Mouse (Mus musculus) macrophage (primary cell): ENCODE results near the gene Gbp8. TPM values are rescaled to one million over a fixed set of nuclear protein-coding genes. Genes with fewer than 3 reads are reported as not detected.
"Not testable (repeated sequence)": the region's sequence is repeated elsewhere in the genome, so short reads cannot be mapped to it uniquely, and the experiment has no call there.

ENCODE experiments used
- H3K27ac ChIP-seq: fragments of 350-480 bp; formaldehyde crosslinking; 2 replicates; pipeline ENCODE4 v1.9.0; 2021
- H3K36me3 ChIP-seq: fragments of 350-480 bp; formaldehyde crosslinking; 2 replicates; pipeline ENCODE4 v1.9.0; 2021; ENCODE audit errors: inconsistent target
- H3K4me3 ChIP-seq: fragments of 350-480 bp; formaldehyde crosslinking; 2 replicates; pipeline ENCODE4 v1.9.0; 2021; ENCODE audit errors: inconsistent target
- H3K79me2 ChIP-seq: fragments of 350-480 bp; formaldehyde crosslinking; 2 replicates; pipeline ENCODE4 v1.9.0; 2021; ENCODE audit errors: inconsistent target
- WGBS: methylation state at CpG from one replicate; pipeline ENCODE4 v1.1.7; 2026; ENCODE audit warnings: inconsistent platforms; ENCODE audit not compliant: missing documents; 5-methylcytosine and 5-hydroxymethylcytosine counted together
- polyA plus RNA-seq: library from polyadenylated mRNA; stranded (reverse); fragments of 250-400 nt; gene quantifications from 3 replicates; pipeline ENCODE4 v1.2.4, GENCODE M21; 2018; ENCODE audit warnings: inconsistent platforms

Gbp8 gene
- polyA plus RNA-seq, 1 experiment from 2014 or later = 19.7 TPM

DNA sequence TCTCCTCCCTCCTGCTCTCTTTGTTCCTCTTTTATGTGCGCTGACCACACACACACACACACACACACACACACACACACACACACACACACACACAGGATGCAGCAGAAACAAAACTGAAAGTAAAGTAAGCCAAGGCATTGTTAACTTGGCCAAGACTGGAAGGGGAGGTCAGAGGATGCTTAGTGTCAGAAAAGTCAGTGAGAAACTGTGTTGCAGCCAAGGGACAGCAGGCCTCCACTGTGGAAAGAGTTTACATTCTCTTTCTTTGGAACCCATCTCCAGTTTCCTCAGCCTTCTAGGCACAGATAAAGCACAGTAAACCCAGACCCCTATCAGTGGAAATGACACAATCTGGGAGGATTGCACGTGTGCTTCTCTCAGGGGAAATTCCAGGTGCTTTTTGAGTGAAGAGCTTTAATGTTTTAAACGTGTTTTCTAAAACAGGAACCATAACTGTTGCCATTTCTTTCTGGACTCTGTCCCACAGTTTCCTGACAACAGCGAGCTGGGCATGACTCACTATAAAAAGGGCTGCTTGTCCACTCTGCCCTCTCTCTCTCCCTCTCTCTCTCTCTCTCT is 29.0 kb downstream of the Gbp8 start:
- H3K27ac ChIP-seq = peak overlapping the region; percentile 85
- H3K4me3 ChIP-seq = peak overlapping the region; percentile 34; the same call in 1 of the 2 replicates
- peaks cover 31% of the 10 kb centered on the region for H3K79me2 ChIP-seq
- H3K36me3 ChIP-seq = not testable (repeated sequence)
- WGBS = 6% methylated on average over 3 of the region's 4 CpGs

DNA sequence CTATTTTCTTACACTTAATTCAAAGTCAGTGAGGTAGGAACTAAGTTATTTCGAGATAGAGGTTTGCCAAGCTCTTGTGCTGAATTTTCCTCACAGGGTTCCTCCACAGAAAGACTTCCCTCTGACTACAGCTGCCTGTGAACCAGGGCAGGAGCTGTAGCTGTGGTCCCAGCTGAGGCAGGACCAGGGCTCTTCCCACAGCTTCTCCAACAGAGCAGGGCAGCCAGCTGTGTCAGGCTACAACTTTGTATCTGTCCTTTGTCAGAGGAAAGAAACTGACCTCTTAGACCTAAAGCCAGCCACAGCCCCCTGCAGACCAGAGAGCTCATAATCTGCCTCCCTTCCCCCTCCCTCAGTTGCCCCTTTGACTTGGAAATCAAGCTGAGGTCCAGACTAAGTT is 29.6 kb downstream of the Gbp8 start:
- peaks cover 37% of the 10 kb centered on the region for H3K79me2 ChIP-seq
- not testable (repeated sequence) for H3K36me3 ChIP-seq
- H3K4me3 ChIP-seq = peak overlapping the region; percentile 34
- H3K27ac ChIP-seq = peak overlapping the region; percentile 85
- 14% methylated on average over 1 of the region's 1 CpGs for WGBS

DNA sequence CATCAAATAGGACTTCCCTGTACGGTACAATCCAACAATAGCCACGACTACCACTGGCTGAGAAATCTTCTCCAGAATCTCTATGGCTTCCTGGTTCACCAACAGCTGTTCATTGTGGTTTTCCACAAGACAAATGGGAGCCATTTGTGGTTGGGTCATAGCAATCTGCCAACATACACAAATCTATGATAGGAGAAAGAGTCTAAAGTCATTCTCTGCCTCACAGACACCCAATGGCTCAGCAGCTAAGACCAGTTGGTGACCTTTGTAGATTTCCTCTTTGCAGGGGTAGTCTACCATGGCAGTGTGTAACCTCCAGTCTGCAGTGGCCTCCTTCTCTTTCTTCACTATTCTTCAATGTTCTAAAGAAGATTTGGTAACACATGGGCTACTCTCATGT is 33.7 kb downstream of the Gbp8 start:
- 14% methylated on average over 2 of the region's 2 CpGs for WGBS
- Histone ChIP-seq H3K36me3 (peaks cover 39% of the 10 kb centered on the region), H3K79me2 (peaks cover 38% of the 10 kb centered on the region)
- not testable (repeated sequence) for H3K27ac ChIP-seq, H3K4me3 ChIP-seq

DNA sequence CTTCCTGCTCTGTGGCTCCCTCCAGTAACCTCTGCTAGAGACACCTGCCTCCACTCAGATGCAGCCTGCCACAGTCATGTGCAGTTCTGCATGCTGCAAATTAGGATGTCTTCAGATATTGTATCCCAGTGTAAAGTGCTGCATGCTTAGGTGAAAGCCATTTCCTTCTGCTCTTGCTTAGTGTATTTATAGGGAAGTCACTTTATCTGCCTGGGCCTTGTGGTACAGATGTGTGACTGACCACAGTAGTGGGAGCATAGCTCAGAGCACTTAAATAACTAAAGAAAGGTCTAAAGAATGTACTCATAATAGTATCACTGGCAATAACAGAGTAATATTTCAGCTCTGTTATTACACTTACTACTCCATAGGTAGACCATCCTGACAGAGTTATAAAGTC is 57.4 kb downstream of the Gbp8 start:
- H3K79me2 ChIP-seq = no peaks in the 10 kb centered on the region
- H3K27ac ChIP-seq = no peak overlapping the region
- H3K36me3 ChIP-seq = peaks cover 68% of the 10 kb centered on the region
- no peak overlapping the region for H3K4me3 ChIP-seq

DNA sequence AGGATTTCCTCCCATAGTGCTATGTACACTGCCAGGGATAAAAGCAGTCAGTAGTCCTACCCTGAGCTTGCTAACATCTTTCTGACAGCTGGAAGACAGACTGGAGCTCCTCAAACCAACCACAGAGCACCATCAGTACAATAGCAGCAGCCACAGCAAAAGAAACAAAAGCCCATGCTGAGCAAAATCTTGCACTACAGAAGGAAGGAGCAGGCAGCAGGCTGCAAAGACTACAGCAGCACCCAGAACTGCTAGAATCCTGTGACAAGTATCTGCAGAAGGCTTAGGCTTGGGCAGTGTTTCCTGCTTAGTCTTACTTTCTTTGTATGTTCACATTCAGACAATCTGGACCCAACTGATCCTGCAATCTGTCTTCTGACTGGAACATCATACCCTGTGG is 71.0 kb downstream of the Gbp8 start:
- H3K79me2 ChIP-seq, H3K4me3 ChIP-seq, H3K27ac ChIP-seq, H3K36me3 ChIP-seq: not testable (repeated sequence)

DNA sequence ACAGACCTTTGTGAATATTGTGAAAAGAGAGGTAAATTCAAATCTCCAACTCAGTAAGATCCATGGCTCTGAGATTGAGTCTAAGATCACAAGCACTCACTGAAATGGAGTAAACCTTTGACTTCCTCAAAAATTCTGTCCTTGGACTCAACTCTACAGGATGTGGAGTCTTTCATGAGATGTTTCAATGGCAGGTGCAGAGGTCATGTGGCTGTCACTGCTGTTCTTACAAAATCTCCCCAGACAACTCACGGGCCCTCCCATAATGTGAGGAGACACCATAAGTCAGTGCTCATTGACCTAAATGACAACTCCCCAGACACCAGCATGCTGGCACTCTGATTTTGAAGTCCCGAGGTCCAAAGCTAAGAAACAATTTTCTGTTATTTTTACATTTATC is 74.9 kb downstream of the Gbp8 start:
- not testable (repeated sequence) for H3K4me3 ChIP-seq, H3K36me3 ChIP-seq, H3K79me2 ChIP-seq, H3K27ac ChIP-seq
- 68% methylated on average over 2 of the region's 2 CpGs for WGBS

DNA sequence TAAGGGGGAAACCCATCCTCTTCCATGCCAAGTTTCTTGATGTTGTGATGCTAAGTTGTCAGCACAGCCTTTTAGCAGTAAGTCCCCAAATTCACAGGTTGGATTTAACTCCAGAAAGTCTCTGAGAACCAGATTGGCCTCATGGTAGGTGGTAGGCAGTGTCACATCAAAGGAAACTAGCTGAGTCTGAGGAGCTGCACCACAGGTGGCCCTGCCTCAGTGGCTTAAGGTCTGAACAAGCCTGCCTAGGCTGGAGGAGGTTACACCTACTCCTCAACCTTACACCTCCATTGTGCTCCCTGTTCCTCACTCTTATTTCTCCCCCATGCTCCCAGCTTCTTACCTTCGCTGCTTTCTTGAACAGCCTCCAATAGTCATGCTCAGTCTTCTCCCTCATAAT is 76.0 kb downstream of the Gbp8 start:
- no peak overlapping the region for H3K4me3 ChIP-seq
- 93% methylated on average over 1 of the region's 1 CpGs for WGBS
- no peak overlapping the region for H3K27ac ChIP-seq
- no peaks in the 10 kb centered on the region for H3K79me2 ChIP-seq
- H3K36me3 ChIP-seq = no peaks in the 10 kb centered on the region

DNA sequence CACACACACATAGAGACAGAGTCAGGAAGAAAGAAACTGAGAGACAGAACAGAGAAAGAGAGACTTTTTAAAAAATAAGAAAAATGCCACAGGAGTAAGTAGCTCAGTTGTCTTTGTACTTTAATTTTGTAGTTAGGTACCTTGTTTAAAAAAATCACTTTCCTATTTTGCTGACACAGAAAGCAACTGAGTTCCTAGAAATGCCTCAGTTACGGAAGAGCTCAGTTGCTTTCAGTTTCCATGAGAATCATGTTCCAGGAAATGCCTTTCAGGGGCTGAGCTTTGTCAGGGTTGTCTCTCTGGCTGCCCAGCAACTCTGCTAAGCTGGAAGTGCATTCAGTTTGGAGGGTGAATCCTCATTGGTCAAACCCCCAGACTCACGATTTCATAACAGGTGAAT is 76.9 kb downstream of the Gbp8 start:
- not testable (repeated sequence) for H3K36me3 ChIP-seq, H3K79me2 ChIP-seq, H3K27ac ChIP-seq, H3K4me3 ChIP-seq
- 33% methylated on average over 2 of the region's 2 CpGs for WGBS

DNA sequence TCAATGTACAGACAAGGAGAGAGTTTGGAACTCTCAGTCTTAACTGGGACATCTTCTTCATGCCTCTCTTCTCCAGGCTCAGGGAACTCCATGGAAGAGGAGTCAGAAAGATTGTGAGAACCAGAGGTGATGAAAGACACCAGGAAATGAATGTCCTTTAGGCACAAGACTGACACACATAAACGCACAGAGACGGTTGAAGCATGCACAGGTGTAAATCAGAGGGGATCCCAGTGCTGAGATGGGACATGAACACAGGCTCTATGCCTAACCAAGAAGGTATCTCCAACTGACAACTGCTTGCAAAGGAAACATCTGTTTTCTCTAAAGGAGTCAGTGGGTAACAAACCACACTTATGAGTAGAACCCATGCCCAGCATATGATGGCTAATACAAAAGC is 79.1 kb downstream of the Gbp8 start:
- WGBS = 85% methylated on average over 2 of the region's 2 CpGs
- H3K79me2 ChIP-seq = no peaks in the 10 kb centered on the region
- H3K4me3 ChIP-seq = no peak overlapping the region
- no peak overlapping the region for H3K27ac ChIP-seq
- no peaks in the 10 kb centered on the region for H3K36me3 ChIP-seq

DNA sequence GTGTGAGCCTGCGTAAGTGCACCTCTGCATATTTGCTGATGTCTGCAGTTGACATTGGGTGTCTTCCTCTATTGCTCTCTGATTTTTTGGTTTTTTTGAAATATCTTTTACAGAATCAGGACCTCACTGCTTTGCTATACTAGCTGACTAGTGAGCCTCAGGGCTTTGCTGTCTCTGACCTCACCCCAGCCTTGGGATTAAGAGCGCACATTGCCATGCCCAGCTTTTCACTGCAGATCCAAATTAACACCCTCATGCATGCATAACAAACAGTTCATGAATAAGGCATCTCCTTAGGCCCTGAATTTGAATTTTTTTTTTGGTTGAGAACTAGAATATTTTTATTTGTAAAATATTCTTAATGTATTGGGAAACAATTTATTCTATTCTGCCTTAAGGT is 84.1 kb downstream of the Gbp8 start:
- no peak overlapping the region for H3K4me3 ChIP-seq
- no peaks in the 10 kb centered on the region for H3K36me3 ChIP-seq
- peaks cover 19% of the 10 kb centered on the region; the same call in 1 of the 2 replicates for H3K79me2 ChIP-seq
- 100% methylated on average over 2 of the region's 2 CpGs for WGBS
- no peak overlapping the region for H3K27ac ChIP-seq

DNA sequence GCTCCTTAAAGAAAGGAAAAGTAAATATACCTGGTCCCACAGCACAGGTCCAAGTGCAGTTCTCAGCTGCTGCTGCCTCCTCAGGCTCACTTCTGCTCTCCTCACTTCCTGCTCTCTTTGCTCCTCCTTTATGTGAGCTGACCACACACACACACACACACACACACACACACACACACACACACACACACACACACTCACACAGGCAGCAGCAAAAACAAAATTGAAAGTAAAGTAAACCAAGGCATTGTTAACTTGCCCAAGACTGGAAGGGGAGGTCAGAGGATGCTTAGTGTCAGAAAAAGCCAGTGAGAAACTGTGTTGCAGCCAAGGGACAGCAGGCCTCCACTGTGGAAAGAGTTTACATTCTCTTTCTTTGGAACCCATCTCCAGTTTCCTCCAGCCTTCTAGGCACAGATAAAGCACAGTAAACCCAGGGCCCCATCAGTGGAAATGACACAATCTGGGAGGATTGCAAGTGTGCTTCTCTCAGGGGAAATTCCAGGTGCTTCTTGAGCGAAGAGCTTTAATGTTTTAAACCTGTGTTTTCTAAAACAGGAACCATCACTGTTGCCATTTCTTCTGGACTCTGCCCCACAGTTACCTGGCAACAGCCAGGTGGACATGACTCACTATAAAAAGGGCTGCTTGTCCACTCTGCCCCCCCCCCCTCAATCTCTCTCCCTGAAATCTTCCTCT is 85.7 kb downstream of the Gbp8 start:
- H3K27ac ChIP-seq, H3K4me3 ChIP-seq, H3K36me3 ChIP-seq: not testable (repeated sequence)
- peaks cover 19% of the 10 kb centered on the region; the same call in 1 of the 2 replicates for H3K79me2 ChIP-seq
- 80% methylated on average over 1 of the region's 1 CpGs for WGBS

DNA sequence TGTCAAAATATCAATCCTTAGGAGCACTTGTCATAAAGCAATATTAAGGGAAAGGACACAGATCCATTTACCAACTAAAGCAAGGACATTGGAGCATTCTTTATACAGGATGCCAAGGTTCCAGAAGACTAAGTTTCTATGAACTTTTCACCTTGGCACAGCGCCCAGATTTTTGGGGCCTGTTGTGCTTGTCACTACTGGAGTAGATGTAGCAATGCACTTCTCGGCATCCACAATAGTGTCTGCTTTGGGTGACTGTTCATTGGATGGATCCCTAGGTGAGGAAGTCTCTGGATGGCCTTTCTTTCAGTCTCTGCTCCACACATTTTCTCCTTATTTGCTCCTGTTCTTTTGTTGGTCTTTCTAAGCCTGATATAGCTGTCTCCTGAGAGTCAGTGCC is 107.0 kb downstream of the Gbp8 start:
- H3K79me2 ChIP-seq = no peaks in the 10 kb centered on the region
- WGBS = 89% methylated on average over 2 of the region's 2 CpGs
- H3K27ac ChIP-seq = no peak overlapping the region
- 0 out of 2 replicates have a peak, but pooled peaks cover 6% of the 10 kb centered on the region for H3K36me3 ChIP-seq
- H3K4me3 ChIP-seq = no peak overlapping the region

DNA sequence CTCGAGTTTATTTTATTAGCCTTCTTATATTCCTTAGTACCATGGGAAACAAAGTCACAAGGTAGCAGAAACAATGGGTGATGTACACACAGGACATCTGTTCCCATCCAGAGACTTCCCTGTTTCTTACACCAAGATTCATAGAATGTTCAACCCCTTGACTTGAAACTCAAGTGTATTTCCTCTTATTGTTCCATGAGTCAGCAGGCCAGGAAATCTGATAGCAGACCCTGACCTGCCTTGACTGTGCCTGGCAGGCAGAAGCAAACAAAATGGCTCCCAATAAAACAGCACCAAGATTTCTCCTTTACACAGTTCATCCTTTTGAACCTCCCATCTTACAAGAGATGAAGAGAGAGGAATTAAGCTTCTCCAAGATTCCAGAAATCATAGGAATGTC is 126.8 kb downstream of the Gbp8 start:
- Histone ChIP-seq H3K27ac (no peak overlapping the region), H3K4me3 (no peak overlapping the region), H3K36me3 (peaks cover 40% of the 10 kb centered on the region), H3K79me2 (no peaks in the 10 kb centered on the region)
- WGBS = 47% methylated on average over 1 of the region's 1 CpGs

DNA sequence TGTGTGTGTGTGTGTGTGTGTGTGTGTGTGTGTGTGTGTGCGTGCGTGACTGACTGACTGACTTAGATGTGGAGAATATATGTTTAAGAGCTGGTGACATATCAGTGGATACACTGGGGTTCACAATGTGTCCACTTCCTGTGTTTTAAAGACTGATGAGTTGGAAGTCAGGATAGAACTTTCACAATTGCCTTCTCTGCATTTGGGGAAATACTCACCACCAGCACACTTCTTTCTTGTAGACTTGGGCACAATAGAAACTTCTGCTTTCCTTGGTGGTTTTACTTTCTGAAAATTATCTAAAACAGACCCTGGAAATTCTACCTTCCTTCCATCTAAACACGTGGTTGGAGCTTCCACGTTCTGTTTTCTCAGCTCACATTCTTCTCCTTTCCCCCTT is 127.8 kb downstream of the Gbp8 start:
- 47% methylated on average over 4 of the region's 4 CpGs for WGBS
- no peak overlapping the region for H3K27ac ChIP-seq
- H3K4me3 ChIP-seq = no peak overlapping the region
- peaks cover 30% of the 10 kb centered on the region for H3K36me3 ChIP-seq
- no peaks in the 10 kb centered on the region for H3K79me2 ChIP-seq

DNA sequence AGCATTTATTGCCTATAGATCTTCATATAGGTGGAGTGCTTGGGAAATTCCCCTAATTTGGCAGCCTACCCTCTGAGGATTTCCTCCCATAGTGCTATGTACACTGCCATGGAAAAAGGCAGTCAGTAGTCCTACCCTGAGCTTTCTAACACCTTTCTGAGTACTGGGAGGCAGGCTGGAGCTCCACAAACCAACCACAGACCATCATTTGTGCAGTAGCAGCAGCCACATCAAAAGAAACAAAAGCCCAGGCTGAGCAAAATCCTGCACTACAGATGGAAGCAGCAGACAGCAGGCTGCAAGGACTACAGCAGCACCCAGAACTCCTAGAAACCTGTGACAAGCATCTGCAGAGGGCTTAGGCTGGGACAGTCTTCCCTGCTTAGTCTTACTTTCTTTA is 129.0 kb downstream of the Gbp8 start:
- Histone ChIP-seq H3K27ac (no peak overlapping the region), H3K4me3 (no peak overlapping the region), H3K79me2 (no peaks in the 10 kb centered on the region), H3K36me3 (peaks cover 18% of the 10 kb centered on the region)

DNA sequence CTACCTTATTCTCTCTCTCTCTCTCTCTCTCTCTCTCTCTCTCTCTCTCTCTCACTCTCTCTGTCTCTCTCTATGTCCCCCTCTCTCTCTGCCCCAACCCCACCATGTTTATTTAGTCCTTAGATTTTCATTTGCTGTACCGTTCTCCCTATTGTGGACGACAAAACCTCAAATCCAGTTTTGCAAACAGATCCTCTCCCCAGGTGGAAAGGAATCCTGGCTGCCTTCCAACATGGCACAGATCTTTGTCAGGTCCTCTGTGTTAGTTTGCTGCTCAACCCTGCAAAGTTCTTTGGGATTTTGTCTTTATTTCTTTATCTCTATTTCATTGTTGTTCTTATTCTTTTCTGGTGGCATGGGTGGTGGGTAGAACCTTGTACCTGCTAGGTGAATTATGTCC is 149.9 kb downstream of the Gbp8 start:
- WGBS = 93% methylated on average over 2 of the region's 2 CpGs
- Histone ChIP-seq H3K36me3 (no peaks in the 10 kb centered on the region), H3K4me3 (no peak overlapping the region), H3K27ac (no peak overlapping the region), H3K79me2 (no peaks in the 10 kb centered on the region)
